Mouse (Mus musculus): ENCODE measurements around the gene Adamts16. TPM values are rescaled to one million over a fixed set of nuclear protein-coding genes. Genes with fewer than 3 reads are reported as not detected.

Adamts16 gene
- total RNA-seq, 2 experiments from 2014 or later: 1.9 to 2.2 TPM

DNA sequence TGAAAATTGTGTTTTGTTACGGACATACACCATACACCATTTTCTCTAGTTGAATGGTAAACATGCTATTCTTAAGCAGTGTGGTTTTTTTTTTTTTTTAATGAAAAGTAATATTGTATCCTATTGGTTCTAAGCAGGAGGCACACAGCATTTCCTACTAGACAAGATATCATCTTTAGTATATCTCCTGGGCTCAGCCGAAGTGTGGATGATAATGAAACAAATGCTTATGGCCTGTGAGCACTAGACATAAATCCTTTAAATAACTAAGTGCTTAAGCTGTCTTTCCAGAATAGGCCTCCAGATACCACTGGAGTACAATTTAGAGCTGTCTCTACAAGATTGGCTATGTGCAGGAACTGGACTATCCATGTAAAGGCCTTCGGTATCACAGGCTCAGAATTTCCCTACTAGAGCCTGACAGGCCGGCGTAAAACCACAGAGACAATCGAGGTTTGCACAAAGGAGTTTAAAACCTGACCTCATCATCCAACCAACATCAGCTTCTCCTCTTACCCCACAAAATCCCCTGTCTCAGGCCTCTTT is 8.9 kb downstream of the Adamts16 start:
- DNase-seq: no peak

GRCm38 (mm10) chr13:70831041-70831440 is 10.6 kb downstream of the Adamts16 start:
- no peak for DNase-seq

DNA sequence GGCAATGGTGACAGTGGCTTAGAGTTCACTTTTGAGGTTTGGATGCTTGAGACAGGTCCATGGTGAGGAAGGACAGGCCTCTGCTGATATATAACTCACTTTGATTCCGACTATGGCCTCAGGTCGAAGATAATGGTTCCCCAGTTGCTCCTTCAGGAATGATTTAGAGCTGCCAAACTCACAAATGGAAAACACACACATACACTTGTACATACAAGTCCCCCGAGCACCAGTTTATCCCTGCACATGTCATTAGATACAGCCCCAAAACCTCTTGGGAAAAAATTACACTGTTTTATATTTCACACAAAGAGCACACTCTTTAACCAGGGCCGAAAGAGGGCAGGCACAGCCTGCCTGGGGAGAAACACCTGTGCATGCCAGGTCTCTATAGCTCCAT is 14.1 kb downstream of the Adamts16 start:
- no peak for DNase-seq

- DNase-seq: no peak
These were observed 16.3 kb downstream of the Adamts16 start for GRCm38 (mm10) chr13:70825265-70825664.

- no peak for DNase-seq
These were observed 17.9 kb downstream of the Adamts16 start for GRCm38 (mm10) chr13:70823757-70824156.

- DNase-seq: no peak
These were observed 22.6 kb downstream of the Adamts16 start for GRCm38 (mm10) chr13:70818982-70819381.

GRCm38 (mm10) chr13:70814423-70814822 is 27.2 kb downstream of the Adamts16 start:
- no peak for DNase-seq

- no peak for DNase-seq
These were observed 36.1 kb downstream of the Adamts16 start for GRCm38 (mm10) chr13:70805506-70805905.

- DNase-seq: no peak
These were observed 38.8 kb downstream of the Adamts16 start for GRCm38 (mm10) chr13:70802849-70803248.

DNA sequence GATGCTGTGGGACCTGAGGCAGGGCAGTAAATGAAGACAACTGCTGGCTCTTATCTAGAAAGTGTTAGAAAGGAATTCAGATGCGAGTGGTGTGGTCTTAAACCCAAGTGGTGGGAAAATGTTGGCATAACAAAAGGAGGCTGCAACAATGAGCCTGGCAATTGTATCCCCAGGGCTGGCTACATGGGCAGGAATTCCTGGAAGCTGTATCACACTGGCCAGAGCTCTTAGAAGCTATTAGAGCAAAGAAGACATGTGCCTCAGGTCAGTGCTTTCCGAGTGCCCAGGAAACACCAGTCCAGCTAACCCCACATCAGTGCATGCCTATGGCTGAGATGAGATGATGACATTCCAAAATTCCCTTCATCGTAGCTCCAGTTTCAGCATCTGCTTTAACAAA is 42.3 kb downstream of the Adamts16 start:
- DNase-seq: no peak

DNA sequence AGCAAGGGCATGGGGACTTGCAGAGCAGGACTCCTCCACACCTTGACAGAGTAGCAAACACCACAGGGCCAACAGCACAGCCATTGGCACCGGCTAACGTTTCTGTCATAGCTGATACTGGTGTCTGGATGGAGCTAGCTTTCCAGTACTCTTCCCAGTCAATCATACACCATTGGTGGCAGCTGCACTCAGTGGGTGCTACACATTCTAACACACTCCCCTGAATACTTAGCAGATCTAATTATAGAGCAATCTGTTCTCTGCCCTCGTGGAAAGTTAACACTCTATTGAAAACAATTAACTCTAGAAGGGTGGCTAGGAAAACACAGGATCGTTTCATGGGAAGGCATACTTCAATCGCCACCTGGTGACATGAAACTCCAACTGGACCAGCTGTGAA is 43.2 kb downstream of the Adamts16 start:
- peak; percentile 16 to 33 for DNase-seq

DNA sequence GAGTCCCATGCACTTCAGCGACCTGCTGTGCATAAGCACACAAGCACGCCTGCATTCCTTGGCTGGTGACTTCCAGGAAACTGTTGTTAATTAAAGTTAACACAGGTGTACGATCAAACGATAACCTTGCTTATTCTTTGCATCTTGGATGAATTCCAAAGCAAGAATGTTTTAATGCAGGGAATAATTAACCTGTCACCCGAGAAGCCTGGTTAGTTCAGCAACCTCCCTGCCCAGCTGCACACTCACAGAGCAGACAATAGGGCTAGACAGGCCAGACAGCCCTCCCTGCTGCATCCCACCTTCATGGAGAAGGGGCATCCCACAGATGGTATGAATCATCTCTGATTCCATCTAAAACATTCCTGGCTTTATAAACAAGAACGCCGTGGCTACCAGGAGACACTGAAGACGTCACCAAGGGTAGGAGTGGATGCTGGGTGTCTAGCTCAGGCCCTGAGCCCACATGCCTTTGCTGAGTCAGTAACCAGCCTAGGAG is 47.5 kb downstream of the Adamts16 start:
- DNase-seq: no peak

GRCm38 (mm10) chr13:70793660-70794059 is 48.0 kb downstream of the Adamts16 start:
- DNase-seq: no peak

DNA sequence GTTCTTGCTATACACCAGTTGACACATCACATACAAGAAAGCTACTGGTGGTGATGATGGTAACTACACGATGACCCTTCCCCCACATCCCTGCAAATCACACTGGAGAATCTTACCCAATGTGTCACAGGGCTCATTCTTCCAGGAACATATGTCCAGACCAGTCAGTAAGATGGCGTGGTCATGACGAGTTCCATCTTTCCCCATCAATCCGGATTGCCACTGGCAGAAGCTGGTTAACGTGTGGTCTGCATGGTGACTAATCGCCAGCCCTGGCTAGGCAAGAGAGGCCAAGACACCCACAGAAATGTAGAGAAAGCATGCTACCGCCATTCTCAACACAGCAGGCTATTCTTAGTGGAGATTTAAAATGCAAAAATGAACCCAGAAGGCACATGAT is 48.7 kb downstream of the Adamts16 start:
- DNase-seq: no peak

DNA sequence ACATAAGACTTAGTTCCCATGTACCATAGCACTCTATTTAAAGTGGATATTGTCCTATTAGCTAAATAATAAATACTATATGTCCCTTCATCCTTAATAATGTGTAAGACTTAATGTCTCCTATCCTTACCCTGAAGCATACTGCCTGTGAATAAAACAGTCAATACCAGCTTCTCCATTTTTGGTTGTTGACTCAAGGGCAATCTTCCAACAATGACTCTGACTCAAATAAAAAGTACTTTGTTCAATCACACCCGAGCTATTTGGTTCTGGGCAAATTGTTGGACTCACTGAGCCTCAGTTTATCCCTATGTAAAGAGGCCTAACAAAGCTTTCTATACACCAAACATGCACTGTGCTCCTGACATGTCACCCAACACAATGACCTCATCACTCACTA is 51.8 kb downstream of the Adamts16 start:
- no peak for DNase-seq

DNA sequence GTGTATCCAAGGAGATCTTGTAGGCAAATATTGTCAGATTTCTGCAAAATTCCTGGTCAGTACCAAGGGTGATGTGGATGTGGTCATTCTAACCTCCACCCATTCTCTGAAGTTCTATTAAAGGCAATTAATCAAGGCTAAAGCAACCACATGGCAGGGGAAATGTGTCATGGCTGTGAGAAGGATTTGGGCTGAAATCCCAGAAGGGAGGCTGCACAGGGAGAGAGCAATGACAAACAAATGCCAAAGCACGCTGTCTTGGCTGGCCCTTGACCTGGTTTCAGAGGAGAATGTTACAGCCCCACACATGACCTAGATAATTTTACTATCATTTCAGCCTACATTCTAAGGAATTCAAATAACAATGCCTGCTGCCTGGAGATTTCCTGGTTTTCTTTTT is 52.6 kb downstream of the Adamts16 start:
- DNase-seq: no peak

DNA sequence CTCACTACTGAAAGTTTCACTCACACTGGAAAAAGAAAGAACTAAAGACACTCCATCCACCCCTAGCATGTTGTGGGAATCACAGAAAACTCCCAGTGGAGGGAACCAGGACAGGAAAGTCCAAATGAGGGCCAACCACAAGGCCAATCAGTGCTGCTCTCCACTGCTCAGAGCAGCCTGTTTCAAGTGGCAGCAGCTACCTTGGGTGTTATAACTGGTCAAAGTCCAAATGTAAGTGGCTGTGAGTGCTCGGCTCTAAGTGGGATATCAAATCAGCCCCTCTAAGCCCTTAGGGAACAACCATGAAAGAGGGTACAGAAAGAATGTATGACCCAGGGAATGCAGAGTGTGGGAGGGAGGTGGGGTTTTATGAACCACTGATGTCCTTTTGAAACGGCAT is 56.5 kb downstream of the Adamts16 start:
- DNase-seq: no peak

DNA sequence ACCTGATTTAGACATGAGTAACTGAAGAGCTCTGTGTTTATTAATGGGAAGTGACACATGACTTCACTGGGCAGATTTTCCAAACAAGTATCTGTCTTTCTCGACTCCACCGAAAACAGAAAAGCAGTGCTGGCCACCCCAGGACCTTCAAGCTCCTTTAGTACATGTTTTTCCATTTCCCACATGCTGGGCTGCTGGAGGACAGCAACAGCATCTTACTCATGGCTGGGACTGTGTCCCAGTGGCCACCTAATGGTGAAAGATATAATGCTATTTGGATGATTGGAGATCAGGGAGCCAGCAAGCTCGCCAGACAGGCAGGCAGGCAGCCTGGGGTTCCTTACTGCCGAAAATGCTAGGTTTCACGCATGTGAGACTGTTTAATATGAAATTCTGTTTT is 57.5 kb downstream of the Adamts16 start:
- DNase-seq: no peak

DNA sequence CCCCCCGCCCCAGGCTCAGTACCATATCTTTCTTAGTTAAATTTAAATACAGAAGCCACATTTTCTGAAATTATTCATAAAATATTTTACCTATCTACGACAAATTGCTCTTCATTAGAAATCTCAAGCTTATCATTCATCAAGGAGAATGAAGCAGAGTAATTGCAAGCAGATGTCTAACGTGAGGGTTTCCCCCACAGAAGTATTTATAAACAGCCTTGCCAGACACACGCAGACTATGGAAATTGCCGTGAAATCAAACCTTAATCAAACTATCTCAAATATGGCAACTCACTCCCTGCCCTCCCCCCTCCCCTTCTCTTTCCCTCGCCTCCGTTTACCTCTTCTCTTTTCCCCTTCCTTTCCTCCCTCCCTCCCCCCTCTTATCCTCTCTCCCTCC is 61.8 kb downstream of the Adamts16 start:
- no peak for DNase-seq

DNA sequence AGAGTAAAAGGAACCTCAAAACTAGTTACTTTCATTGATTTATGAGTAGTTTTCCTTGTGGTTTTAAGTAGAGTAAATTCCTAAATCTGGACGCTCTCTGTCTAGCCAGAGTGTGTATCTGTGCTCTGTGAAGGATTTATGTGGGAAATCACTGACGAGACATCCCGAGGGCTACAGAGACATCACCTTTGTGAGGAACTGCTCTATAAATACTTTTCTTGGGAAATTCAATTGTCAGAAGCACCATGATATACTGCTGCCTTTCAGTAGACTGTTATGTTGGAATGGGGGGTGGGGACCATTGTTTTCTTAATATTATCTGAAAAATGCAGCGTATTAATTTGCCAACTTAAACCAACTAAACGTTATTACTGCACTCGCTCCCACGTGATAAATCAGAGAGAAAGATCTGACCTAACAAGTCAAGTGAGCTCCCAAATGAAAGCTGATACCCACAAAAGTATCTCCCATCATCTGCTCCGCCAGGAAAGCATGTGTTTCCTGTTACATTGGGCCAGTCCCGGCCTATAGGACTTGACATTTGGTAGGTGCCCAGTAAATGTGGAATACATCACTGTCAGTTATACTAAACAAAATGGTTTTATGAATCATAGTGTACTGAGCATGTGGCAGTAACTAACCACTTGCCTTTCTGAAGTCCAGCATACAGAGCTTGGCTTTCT is 62.6 kb downstream of the Adamts16 start:
- DNase-seq: no peak

- no peak for DNase-seq
These were observed 70.5 kb downstream of the Adamts16 start for GRCm38 (mm10) chr13:70771100-70771499.

- DNase-seq: no peak
These were observed 72.5 kb downstream of the Adamts16 start for GRCm38 (mm10) chr13:70769156-70769555.

GRCm38 (mm10) chr13:70767462-70767861 is 74.1 kb downstream of the Adamts16 start:
- peak in 1 of 2 experiments; percentile 16 for DNase-seq

GRCm38 (mm10) chr13:70764682-70765081 is 76.9 kb downstream of the Adamts16 start:
- DNase-seq: no peak

Data from layer of hippocampus, postnatal 36 days (tissue).